Mouse (Mus musculus): ENCODE results near the gene Pspc1. TPM values are rescaled to one million over a fixed set of nuclear protein-coding genes. Genes with fewer than 3 reads are reported as not detected.

The Pspc1 gene
- polyA plus RNA-seq, 3 experiments from 2014 or later: 11.5 to 21.5 (median 18.4) TPM

DNA sequence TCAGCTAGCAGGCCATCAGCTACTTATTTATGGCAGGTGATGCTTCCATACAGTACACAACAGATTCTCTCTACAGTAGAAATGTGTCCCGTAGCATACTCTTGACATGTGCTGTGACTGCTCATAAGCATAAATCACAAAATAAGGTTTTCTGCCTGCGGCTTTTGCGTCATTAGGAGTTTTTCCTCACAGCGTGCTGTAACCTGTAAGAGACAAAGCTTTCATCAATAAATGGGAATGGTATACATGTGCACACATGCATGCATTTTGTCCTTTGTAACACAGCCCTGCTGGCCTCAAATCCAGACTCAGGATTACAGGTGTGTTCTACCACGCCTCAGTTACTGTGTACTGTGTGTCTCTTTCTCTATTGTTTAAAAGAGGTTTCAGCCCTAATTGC is 80.3 kb downstream of the Pspc1 start:
- no peak for ATAC-seq

DNA sequence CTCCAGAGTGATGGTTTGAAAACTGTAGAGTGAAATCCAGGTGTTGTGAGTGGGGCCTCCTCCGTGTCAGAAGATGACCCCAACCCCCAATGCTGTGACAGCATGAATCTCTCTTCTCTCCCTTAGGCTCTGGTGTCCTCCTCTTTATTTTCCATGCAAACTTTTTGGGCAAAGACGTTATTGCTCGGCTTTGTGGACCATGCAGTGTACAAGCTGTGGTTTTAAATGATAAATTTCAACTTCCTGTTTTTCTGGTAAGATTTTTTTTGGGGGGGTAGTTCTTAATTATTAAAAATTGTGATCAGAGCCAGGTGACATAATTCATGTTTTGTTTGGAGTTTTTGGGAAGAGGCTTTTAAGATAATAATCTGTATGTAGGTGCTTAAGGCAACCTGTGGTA is 82.6 kb downstream of the Pspc1 start:
- ATAC-seq: no peak

DNA sequence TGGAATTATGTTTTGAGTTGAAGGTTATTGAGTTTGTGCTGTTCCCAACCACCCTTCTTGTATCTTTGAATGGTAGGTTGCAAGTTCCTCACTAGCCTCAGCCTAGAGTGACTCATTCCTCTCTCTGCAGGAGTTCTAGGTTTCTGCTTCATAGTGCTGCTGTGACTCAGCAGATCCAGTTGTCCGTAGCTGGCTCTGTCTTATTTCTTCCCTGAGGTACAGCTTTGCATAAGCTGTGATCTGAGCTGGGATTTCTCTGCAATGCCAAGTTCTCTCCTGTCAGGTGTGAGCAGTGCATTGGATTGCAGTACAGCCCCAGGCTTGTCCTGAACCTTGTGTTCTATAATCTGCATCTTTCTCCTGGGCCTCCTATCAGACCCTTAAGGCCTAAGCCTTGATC is 88.3 kb downstream of the Pspc1 start:
- no peak for ATAC-seq

GRCm38 (mm10) chr14:56689116-56689515 is 89.0 kb downstream of the Pspc1 start:
- ATAC-seq: no peak

GRCm38 (mm10) chr14:56685426-56685825 is 92.7 kb downstream of the Pspc1 start:
- ATAC-seq: no peak

Other genes with a start within 250 kb of the Pspc1 start
- gene Cenpj, start 202.9 kb downstream of the Pspc1 start, polyA plus RNA-seq (2017; shearing (Covaris generic)): 1 to 10 TPM; 5.9 to 9.0 (median 6.2) TPM
- 10 to 100 TPM; 39.5 to 62.9 (median 61.5) TPM for gene Parp4, start 202.7 kb downstream of the Pspc1 start, polyA plus RNA-seq (2017; shearing (Covaris generic))
- gene Mphosph8, start 110.1 kb downstream of the Pspc1 start, polyA plus RNA-seq (2017; shearing (Covaris generic)): 10 to 100 TPM; 62.9 to 78.7 (median 71.9) TPM
- 10 to 100 TPM; 47.0 to 64.4 (median 50.1) TPM for gene Zmym5, start 33.4 kb upstream of the Pspc1 start, polyA plus RNA-seq (2017; shearing (Covaris generic))
- gene Zmym2, start 108.3 kb upstream of the Pspc1 start, polyA plus RNA-seq (2017; shearing (Covaris generic)): 10 to 100 TPM; 35.1 to 67.2 (median 57.1) TPM